Mouse (Mus musculus): ENCODE results near the gene Pptc7.

Gene Pptc7

GRCm38 (mm10) chr5:122336554-122337294 is 52.6 kb downstream of the Pptc7 start:
- no peak for DNase-seq

- no peak for DNase-seq
Measured at GRCm38 (mm10) chr5:122342874-122343273, 58.7 kb downstream of the Pptc7 start.

- DNase-seq = peak; percentile 21
Measured at GRCm38 (mm10) chr5:122343768-122344167, 59.6 kb downstream of the Pptc7 start.

DNA sequence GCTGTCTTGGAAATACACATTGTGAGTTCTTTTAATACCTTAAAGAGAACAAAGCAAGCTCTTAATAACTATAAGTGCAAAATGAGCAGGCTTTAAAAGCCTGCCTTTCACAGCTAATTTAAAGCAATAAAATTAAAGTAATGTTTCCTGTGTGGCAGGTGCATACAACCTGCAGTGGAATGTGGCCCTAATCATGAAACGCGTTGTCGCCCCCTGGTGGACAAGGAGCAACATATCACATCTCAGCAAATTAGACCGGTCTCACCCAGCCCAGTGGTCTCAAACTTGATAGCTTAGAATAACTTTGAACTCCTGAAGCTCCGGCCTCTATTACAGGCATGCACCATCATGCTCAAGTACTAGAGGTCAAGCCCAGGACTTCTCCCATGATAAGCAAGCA is 60.1 kb downstream of the Pptc7 start:
- DNase-seq = peak; percentile 87

DNA sequence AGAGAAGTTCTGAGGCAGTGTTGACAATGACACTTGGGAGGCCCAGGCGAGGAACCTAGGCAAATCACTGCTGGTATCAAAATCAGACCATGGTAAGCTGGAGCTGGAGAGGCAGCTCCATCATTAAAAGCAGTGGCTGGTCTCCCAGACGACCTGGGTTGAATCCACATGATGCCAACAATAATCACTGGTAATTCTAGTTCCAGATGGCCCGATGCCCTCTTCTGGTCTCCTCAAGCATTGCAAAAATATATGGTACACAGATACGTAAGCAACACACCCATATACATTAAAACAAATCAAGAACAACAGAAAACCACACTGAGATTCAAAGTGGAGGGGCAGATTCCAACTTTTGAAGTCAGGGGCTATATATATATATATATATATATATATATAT is 61.6 kb downstream of the Pptc7 start:
- peak; percentile 25 for DNase-seq

- peak; percentile 99 for DNase-seq
Measured at GRCm38 (mm10) chr5:122353807-122354491, 69.8 kb downstream of the Pptc7 start, which contains the start of the genes Rad9b and Vps29. Gene Rad9b, minus strand, starts transcription at chr5:122354233. Gene Vps29, plus strand, starts transcription at chr5:122354369.

- DNase-seq = no peak
Measured at GRCm38 (mm10) chr5:122354492-122355067, 70.4 kb downstream of the Pptc7 start.

DNA sequence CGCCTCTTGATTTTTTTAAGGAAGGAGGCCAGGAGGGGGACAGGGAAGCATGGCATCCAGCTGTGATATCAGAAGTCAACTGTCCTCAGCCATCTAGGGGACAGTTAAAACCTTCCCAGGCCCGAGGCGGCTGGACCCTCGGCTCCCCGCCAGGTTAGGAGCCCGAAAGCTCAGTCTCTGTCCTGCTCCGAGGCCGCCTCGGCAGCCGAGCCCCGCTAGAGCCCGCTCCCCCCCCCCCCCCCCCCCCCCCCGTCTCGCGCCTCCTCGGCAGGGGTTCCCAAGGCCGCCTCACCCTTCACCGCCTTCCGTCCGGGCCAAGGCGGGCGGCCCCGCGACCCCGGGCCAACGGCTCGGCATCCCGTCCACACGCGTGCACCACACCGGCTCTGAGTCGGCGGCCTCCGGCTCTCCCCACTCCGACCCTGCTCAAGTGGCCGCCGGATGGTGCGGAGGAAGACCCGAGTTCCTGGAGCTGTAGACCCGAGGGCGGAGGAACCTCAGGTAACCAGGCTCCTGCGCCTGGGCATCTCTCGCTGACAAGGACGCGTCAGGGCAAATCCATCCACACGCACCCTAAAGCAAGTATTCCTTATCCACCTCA is 87.5 kb downstream of the Pptc7 start, which contains the start of gene Gpn3:
TSS of gene Gpn3 (plus strand) at position 286 of the 601 bp plus-strand sequence.
- DNase-seq = peak; percentile 80

GRCm38 (mm10) chr5:122372192-122372769 is 88.1 kb downstream of the Pptc7 start, which contains the start of gene Fam216a:
Gene Fam216a, minus strand, starts transcription at chr5:122372364.
- peak; percentile 99 for DNase-seq

GRCm38 (mm10) chr5:122372878-122373277 is 88.7 kb downstream of the Pptc7 start:
- no peak for DNase-seq
